Mouse (Mus musculus): ENCODE measurements around the gene Gsta3.

Gsta3 gene

DNA sequence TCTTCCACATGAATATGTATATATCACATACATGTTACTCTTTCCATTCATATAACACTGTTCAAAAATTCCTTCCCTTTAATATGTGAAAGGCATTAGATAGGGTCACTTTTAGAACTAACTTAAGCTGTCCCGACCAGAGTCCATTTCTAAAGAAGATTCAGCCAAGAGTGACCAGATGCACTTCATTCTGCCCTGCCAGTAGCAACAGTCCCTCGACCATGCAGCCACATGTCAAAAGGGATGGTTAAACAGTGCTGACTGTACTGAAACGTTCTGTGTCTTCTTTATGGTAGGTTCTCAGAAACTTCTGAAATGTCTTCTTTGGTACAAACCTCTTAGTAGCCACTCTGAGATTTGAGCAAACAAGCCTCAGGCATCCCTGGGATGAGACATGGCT, 61.3 kb downstream of the Gsta3 start:
- DNase-seq (ENCODE audit: low spot score), result no peak

DNA sequence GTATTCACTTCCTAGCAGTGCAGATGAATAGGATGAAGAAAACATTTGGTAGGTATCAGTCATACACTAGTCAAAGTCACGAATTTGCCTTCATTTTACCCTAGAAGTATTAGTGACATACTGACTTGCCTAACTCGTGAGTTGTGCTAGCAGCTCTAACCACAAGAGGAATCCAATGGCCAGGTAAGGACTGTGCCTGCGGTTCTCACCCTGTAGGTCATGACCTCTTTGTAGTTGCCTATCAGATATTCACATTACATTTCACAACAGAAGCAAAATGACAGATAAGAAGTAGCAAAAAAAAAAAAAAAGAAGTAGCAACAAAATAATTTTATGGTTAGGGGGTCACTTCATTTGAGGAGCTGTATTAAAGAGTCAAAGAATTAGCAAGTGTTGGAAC, 63.8 kb downstream of the Gsta3 start:
- DNase-seq (ENCODE audit: low spot score), result no peak

DNA sequence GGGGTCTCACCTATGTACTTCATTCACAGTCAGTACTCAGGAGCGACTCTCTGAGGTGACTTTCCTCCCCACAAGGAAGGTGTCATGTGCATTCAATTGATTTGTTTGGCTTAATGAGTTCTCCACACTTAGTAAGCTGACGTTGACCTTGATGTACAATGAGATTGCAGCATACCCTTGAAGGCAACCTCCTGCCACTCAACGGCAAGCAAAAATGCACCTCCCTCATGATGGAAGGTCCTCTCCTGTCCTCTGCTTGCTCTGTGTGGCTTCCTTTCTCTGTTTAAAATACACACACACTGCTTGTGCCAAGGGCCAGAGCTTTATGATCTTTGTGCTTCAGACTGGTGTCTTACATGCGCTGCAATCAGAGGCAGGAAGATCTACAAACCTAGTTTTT, 64.3 kb downstream of the Gsta3 start:
- DNase-seq (ENCODE audit: low spot score), result no peak

DNA sequence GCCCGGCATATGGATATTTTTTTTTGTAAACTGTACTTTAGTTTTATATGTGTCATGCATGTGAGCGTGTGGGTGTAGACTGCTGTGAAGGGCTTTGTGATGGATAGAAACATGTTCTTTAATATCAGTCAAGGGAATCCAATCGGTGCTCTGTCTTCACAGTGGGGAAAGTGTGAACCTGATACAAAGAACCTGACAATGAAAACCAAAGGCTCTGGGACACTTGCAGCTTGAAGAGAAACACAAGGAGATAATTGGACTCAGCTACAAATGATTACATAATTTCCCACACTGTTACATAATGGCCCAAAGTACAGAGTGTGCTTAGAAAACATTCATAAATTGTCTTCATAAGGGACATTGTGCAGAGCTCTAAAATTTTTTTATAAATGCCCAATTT, 65.1 kb downstream of the Gsta3 start:
- no peak for DNase-seq (ENCODE audit: low spot score)

DNA sequence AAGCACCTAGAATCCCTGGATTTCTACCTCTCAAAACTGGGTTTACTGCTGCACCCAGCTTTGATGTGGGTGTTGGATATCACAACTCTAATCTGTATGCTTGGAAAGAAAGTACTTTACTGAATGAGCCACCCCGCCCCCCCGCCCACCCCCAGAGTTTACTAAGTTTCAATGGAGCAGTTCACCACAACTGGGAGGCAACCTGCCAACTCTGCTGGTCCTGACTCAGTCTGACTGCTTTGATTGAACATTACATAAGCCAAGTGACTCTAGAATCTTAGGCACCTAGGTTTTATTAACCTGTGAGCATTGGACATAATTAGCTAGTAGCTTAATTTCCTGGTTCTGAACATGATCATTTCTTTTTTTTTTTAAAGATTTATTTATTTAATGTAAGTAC, 73.9 kb downstream of the Gsta3 start:
- DNase-seq (ENCODE audit: low spot score), result no peak

All from retina, embryonic 14.5 days (tissue).